8 mouse cellular contexts compared by ENCODE assay signal in the genomic region with DNA sequence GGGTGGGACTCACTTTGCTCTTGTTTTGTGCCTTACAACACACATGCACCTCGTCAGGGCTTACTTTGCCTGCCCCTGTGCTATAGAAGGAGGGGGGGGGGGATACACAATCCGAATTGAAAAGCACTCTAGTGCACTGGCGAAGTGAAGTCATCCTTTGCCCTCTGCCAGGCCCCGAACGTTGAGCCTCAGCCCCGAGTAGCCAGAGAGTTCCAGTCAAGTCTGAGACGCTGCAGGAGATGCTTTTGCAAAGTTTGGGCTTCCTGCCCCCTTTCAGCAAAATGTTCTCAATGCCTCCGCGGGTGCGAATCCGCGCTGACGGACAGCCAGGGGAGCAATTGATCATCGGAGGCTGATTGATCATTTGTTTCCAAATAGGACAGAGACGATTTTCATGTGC. TPM values are rescaled to one million over a fixed set of nuclear protein-coding genes. Genes with fewer than 3 reads are reported as not detected.
DNase-seq lines count a peak whose midpoint lies in the region; ATAC-seq and TF ChIP-seq lines count a peak whose summit lies in the region.

No protein-coding gene starts in this region.

- peak overlapping the region; percentile 81 for H3K4me3 ChIP-seq in forebrain, embryonic 15.5 days
- peak overlapping the region; percentile 45 for H3K4me3 ChIP-seq in liver, embryonic 12.5 days
- peak overlapping the region; percentile 48 for H3K4me3 ChIP-seq in stomach, postnatal 0 days (ENCODE audit: low read depth, low read length)

- peak overlapping the region; percentile 92 for H3K27ac ChIP-seq in forebrain, embryonic 15.5 days (replicated peaks)
- no peak overlapping the region for H3K27ac ChIP-seq in liver, embryonic 12.5 days
- H3K27ac ChIP-seq in stomach, postnatal 0 days (replicated peaks) = no peak overlapping the region

- peaks cover 43% of the 10 kb centered on the region for H3K4me1 ChIP-seq in forebrain, embryonic 15.5 days
- 0 out of 2 replicates have a peak, but pooled peaks cover 9% of the 10 kb centered on the region for H3K4me1 ChIP-seq in liver, embryonic 12.5 days
- no peaks in the 10 kb centered on the region for H3K4me1 ChIP-seq in stomach, postnatal 0 days (replicated peaks; ENCODE audit: control insufficient read depth, insufficient read depth)

- H3K27me3 ChIP-seq in forebrain, embryonic 15.5 days = peaks cover 6% of the 10 kb centered on the region; the same call in 1 of the 2 replicates
- H3K27me3 ChIP-seq in liver, embryonic 12.5 days (replicated peaks) = peaks cover 88% of the 10 kb centered on the region
- peaks cover 18% of the 10 kb centered on the region for H3K27me3 ChIP-seq in stomach, postnatal 0 days (ENCODE audit: control insufficient read depth, insufficient read depth, low read length)

- peak; percentile 21 to 47 for DNase-seq in kidney, postnatal 4 days
- DNase-seq in kidney, adult 8-10 months = no peak
- peak; percentile 22 to 32 for DNase-seq in cerebellum, postnatal 10 days
- peak; percentile 18 for DNase-seq in stomach, postnatal 0 days (ENCODE audit: low spot score)
- no peak for DNase-seq in spleen, adult 12 weeks (ENCODE audit: low spot score)
- no peak for DNase-seq in lung, postnatal 14 days

- H3K9ac ChIP-seq in forebrain, embryonic 15.5 days (replicated peaks) = peak overlapping the region; percentile 82
- H3K9ac ChIP-seq in liver, embryonic 12.5 days = no peak overlapping the region
- no peak overlapping the region for H3K9ac ChIP-seq in stomach, postnatal 0 days (ENCODE audit: low read length)

- no peaks in the 10 kb centered on the region for H3K36me3 ChIP-seq in forebrain, embryonic 15.5 days
- H3K36me3 ChIP-seq in liver, embryonic 12.5 days = no peaks in the 10 kb centered on the region
- no peaks in the 10 kb centered on the region for H3K36me3 ChIP-seq in stomach, postnatal 0 days (ENCODE audit: control insufficient read depth, insufficient read depth, low read length)

- no peaks in the 10 kb centered on the region for H3K9me3 ChIP-seq in forebrain, embryonic 15.5 days
- H3K9me3 ChIP-seq in liver, embryonic 12.5 days (replicated peaks) = no peaks in the 10 kb centered on the region
- H3K9me3 ChIP-seq in stomach, postnatal 0 days (ENCODE audit: control insufficient read depth, low read length) = no peaks in the 10 kb centered on the region

- H3K4me2 ChIP-seq in forebrain, embryonic 15.5 days (replicated peaks) = peak overlapping the region; percentile 99
- peak overlapping the region; percentile 59 for H3K4me2 ChIP-seq in liver, embryonic 12.5 days
- peak overlapping the region; percentile 83 for H3K4me2 ChIP-seq in stomach, postnatal 0 days (replicated peaks; ENCODE audit: low read depth)

- no peak for TF ChIP-seq CTCF in stomach, postnatal 0 days (IDR thresholded peaks at IDR 0.05; ENCODE audit: low read depth)

- ATAC-seq in forebrain, embryonic 15.5 days (replicated peaks) = no peak
- no peak for ATAC-seq in liver, embryonic 12.5 days
- no peak for ATAC-seq in stomach, postnatal 0 days (ENCODE audit: low FRiP score, low TSS enrichment)

- no peak for TF ChIP-seq EP300 in stomach, postnatal 0 days (optimal IDR thresholded peaks at IDR 0.05)

- 0% methylated on average over 15 of the region's 15 CpGs for WGBS in forebrain, embryonic 15.5 days
- WGBS in liver, embryonic 12.5 days (ENCODE audit: insufficient replicate concordance) = under 1% methylated on average over 15 of the region's 15 CpGs
- 2% methylated on average over 15 of the region's 15 CpGs for WGBS in stomach, postnatal 0 days

RNA-seq across cellular contexts. Expression of a gene that starts 0.3 kb away (rescaled TPM):
- 16.1 and 18.3 TPM in 2 replicates for polyA plus RNA-seq in forebrain, embryonic 15.5 days (2015; fragmentation: Nextera tagmentation; extraction: Ambion mirVana)
- 0.47 and 0.70 TPM in 2 replicates for polyA plus RNA-seq in liver, embryonic 12.5 days (2016; fragmentation: Nextera tagmentation; extraction: Ambion mirVana)
- polyA plus RNA-seq in stomach, postnatal 0 days (2015; fragmentation: Nextera tagmentation; extraction: Ambion mirVana) = 0.61 and 1.2 TPM in 2 replicates

Comparison
In these comparisons a context has a peak if more than half of its experiments do, and no peak if none do; other contexts are left out.
1. DNase-seq: peak in kidney, postnatal 4 days (2 of 2), cerebellum, postnatal 10 days (2 of 2) and stomach, postnatal 0 days (single experiment); none in kidney, adult 8-10 months (0 of 2), spleen, adult 12 weeks (single experiment) and lung, postnatal 14 days (single experiment).
2. Peak in every context shown above with its lines, with median percentiles within 50 percentile points of each other: H3K4me2 ChIP-seq and H3K4me3 ChIP-seq.